Mouse (Mus musculus) lung, embryonic 14.5 days (tissue): ENCODE measurements around the gene Zdhhc12. TPM values are rescaled to one million over a fixed set of nuclear protein-coding genes. Genes with fewer than 3 reads are reported as not detected.

Experiments
- ATAC-seq: fragments of 200-750 bp; cut with Nextera tagmentation; 2 replicates; pipeline ENCODE4 v1.8.0; 2017; ENCODE audit warnings: mild to moderate bottlenecking, moderate TSS enrichment, moderate library complexity; ENCODE audit not compliant: insufficient read depth
- DNase-seq: peaks from one replicate; pipeline ENCODE4 v3.0.0-alpha.2; 2015
- H3K27ac ChIP-seq: fragments of 300-500 bp; sonication (generic); 2 replicates; pipeline ENCODE4 v1.5.1; 2014; ENCODE audit warnings: low read depth, mild to moderate bottlenecking, moderate library complexity
- H3K27me3 ChIP-seq: fragments of 300-500 bp; sonication (generic); 2 replicates; pipeline ENCODE4 v1.6.1; 2014; ENCODE audit warnings: low read length, control low read depth; ENCODE audit not compliant: insufficient read depth
- H3K36me3 ChIP-seq: fragments of 300-500 bp; sonication (generic); 2 replicates; pipeline ENCODE4 v1.6.1; 2014; ENCODE audit warnings: control low read depth; ENCODE audit not compliant: insufficient read depth
- H3K4me1 ChIP-seq: fragments of 300-500 bp; sonication (generic); 2 replicates; pipeline ENCODE4 v1.6.1; 2014; ENCODE audit warnings: antibody characterized with exemption, control low read depth; ENCODE audit not compliant: insufficient read depth
- H3K4me2 ChIP-seq: fragments of 300-500 bp; sonication (generic); 2 replicates; pipeline ENCODE4 v1.6.1; 2014; ENCODE audit warnings: mild to moderate bottlenecking
- H3K4me3 ChIP-seq: fragments of 300-500 bp; sonication (generic); 2 replicates; pipeline ENCODE4 v1.5.1; 2014; ENCODE audit warnings: low read depth, low read length
- H3K9ac ChIP-seq: fragments of 300-500 bp; sonication (generic); 2 replicates; pipeline ENCODE4 v1.6.1; 2014
- H3K9me3 ChIP-seq: fragments of 300-500 bp; sonication (generic); 2 replicates; pipeline ENCODE4 v1.6.1; 2016; ENCODE audit warnings: low read depth, low read length, control low read depth
- CTCF ChIP-seq: IDR thresholded peaks from 2 replicates; pipeline ENCODE4 v1.5.1; 2016; ENCODE audit warnings: antibody characterized with exemption, low read depth
- WGBS: fragments of 180-500 bp; shearing (Covaris S2); extraction: QIAGEN DNeasy Blood & Tissue Kit; methylation state at CpG from one replicate; pipeline ENCODE4 v1.1.7; 2014; 5-methylcytosine and 5-hydroxymethylcytosine counted together
- polyA plus RNA-seq: library from polyadenylated mRNA; unstranded; fragments of >200 nt; fragmentation: Nextera tagmentation; extraction: Ambion mirVana; gene quantifications from 2 replicates; pipeline ENCODE4 v1.2.1, GENCODE M21; 2014

The Zdhhc12 gene
- polyA plus RNA-seq, 1 experiment from 2014 or later = 31.5 TPM

DNA sequence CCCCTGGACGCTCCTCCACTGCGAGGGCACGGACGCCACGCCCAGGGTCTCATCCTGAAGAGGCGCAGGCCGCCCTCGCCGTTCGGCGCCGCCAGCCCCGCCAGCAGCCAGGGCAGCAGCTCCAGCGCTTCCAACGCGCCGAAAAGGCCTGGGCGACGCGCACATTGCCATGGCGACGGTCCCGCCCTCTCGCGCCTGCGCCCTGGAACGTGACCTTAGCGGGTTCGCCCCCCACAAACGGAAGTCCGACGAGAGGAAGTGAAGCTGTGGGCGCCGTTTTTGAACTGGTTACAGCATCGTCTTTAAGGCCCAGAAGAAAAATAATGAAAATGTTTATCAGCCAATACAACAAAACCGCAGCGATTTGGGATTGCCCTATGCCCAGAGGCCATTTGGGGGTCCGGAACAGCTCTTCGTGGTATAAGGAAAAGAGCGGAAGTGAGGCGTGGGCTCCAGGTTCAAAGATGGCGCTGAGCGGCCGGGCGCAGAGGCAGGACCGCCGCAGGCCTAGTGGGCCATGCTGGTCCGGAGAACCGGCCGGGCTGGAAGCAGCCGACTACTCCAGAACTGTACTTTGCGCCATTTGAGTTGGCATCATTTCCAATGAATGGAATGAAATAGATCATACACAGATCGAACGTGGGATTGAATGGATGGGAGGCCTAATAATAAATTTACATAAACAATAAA is 44.6 kb downstream of the Zdhhc12 start, which contains the start of gene Wdr34:
TSS of gene Wdr34 (minus strand) at position 183 of the 690 bp plus-strand sequence.
- ATAC-seq (peak; percentile 96), DNase-seq (peak; percentile 99)
- no peak for TF ChIP-seq CTCF
- H3K36me3 ChIP-seq = no peaks in the 10 kb centered on the region
- H3K9ac ChIP-seq = peak within 1 kb of the TSS; percentile 66
- peak within 1 kb of the TSS; percentile 91 for H3K27ac ChIP-seq
- peaks cover 3% of the 10 kb centered on the region; the same call in 1 of the 2 replicates for H3K4me1 ChIP-seq
- under 1% methylated on average over 54 of the region's 54 CpGs for WGBS
- H3K27me3 ChIP-seq = no peaks in the 10 kb centered on the region
- H3K9me3 ChIP-seq = no peaks in the 10 kb centered on the region
- H3K4me3 ChIP-seq = peak within 1 kb of the TSS; percentile 62
- peak within 1 kb of the TSS; percentile 62 for H3K4me2 ChIP-seq

DNA sequence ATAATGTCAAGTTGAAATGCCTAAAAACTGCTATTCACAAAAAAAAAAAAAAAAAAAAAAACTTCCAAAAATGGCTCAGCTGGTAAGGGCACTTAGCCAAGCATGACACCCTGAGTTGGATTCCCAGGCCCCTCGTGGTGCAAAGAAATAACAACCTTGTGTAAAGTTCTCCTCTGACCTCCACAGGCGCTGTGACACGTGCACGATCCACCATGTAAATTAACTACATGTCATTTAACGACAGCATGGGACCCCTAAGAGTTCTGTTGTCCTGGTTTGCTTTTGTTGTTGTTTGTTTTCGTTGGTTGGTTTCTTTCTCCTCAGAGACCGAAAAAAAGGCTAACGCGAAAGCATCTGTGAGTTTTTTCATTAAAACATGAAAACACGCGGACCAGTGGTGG is 45.3 kb downstream of the Zdhhc12 start:
- no peak for DNase-seq
- Histone ChIP-seq H3K4me2 (peak overlapping the region; percentile 62), H3K9ac (peak overlapping the region; percentile 66), H3K36me3 (no peaks in the 10 kb centered on the region), H3K27ac (peak overlapping the region; percentile 91), H3K4me3 (peak overlapping the region; percentile 62), H3K9me3 (no peaks in the 10 kb centered on the region), H3K27me3 (no peaks in the 10 kb centered on the region), H3K4me1 (peaks cover 3% of the 10 kb centered on the region; the same call in 1 of the 2 replicates)
- TF ChIP-seq CTCF = no peak
- no peak; the same call in 1 of the 2 replicates for ATAC-seq
- WGBS = 54% methylated on average over 11 of the region's 11 CpGs

DNA sequence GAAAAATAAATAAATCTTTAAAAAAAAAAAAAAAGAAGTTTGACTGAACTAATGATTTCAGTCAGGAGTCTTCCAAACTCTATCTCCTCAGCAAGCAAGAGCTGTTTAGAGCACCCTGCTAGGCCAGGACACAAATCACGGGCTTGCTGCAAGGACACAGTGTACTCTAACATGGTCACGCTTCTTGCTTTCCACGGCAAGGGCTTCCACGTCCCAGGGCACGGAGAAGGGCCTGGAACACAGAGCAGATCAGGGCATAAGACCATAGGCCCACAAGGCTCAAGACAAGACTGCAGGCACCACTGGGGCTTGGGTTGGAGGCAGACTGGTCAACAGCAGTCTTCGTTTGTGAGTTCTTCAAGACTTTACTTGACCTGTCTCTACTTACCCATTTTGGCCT is 46.3 kb downstream of the Zdhhc12 start:
- Histone ChIP-seq H3K36me3 (no peaks in the 10 kb centered on the region), H3K9ac (no peak overlapping the region), H3K27ac (no peak overlapping the region), H3K4me2 (no peak overlapping the region), H3K9me3 (no peaks in the 10 kb centered on the region), H3K4me3 (no peak overlapping the region), H3K4me1 (peaks cover 3% of the 10 kb centered on the region; the same call in 1 of the 2 replicates), H3K27me3 (no peaks in the 10 kb centered on the region)
- DNase-seq (no peak), ATAC-seq (no peak)
- no peak for TF ChIP-seq CTCF
- 95% methylated on average over 6 of the region's 6 CpGs for WGBS

DNA sequence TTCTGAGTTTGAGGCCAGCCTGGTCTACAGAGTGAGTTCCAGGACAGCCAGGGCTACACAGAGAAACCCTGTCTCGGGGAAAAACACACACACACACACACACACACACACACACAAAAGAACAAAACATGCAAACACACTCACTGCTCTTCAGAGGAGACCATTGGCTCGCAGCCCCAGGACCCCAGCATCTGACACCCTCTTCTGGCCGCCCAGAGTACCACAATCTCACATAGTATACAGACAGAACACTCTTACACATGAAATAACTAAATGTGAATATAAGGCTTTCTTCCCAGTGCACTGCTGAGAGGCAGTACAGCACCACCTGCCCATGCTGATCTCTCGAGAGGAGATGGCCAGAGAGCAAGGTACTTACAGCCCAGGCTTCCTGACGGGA is 48.9 kb downstream of the Zdhhc12 start:
- 83% methylated on average over 5 of the region's 5 CpGs for WGBS

DNA sequence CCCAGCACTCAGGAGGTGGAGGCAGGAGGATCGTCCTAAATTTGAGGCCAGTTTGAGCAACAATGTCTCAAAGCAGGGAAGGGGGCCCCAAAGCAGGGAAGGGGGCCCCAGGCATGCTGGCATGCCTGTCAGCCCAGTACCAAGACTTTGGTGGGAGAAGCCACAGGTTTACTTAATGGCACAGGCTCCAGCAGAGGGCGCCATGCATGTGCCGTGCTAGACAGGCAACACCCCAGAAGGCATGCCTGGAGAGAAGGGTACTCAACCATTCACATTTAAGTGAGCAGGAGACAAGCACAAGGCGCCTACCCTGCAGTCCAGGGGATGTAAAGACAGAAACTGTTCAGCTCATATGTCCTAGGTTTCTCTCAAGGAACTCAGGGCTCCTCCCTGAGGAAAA is 51.0 kb downstream of the Zdhhc12 start:
- Histone ChIP-seq H3K9ac (no peak overlapping the region; the same call in 1 of the 2 replicates), H3K27ac (no peak overlapping the region), H3K27me3 (no peaks in the 10 kb centered on the region), H3K4me3 (no peak overlapping the region), H3K4me1 (no peaks in the 10 kb centered on the region), H3K9me3 (no peaks in the 10 kb centered on the region), H3K36me3 (peaks cover 7% of the 10 kb centered on the region; the same call in 1 of the 2 replicates), H3K4me2 (no peak overlapping the region)
- ATAC-seq (peak; percentile 52; the same call in 1 of the 2 replicates), DNase-seq (peak; percentile 93)
- WGBS = 5% methylated on average over 4 of the region's 4 CpGs
- TF ChIP-seq CTCF = peak; percentile 88

More for the DNA sequence above, 48.9 kb downstream of the Zdhhc12 start:
- Histone ChIP-seq H3K9me3 (no peaks in the 10 kb centered on the region), H3K4me2 (no peak overlapping the region), H3K27me3 (no peaks in the 10 kb centered on the region), H3K36me3 (no peaks in the 10 kb centered on the region), H3K27ac (no peak overlapping the region), H3K4me1 (peaks cover 3% of the 10 kb centered on the region; the same call in 1 of the 2 replicates), H3K9ac (no peak overlapping the region), H3K4me3 (no peak overlapping the region)
- DNase-seq (no peak), ATAC-seq (no peak)
- TF ChIP-seq CTCF = no peak

Other genes with a start within 250 kb of the Zdhhc12 start
- 11.0 and 12.0 TPM in 2 replicates for gene Cercam, start 224.5 kb downstream of the Zdhhc12 start, polyA plus RNA-seq
- gene Odf2, start 204.4 kb downstream of the Zdhhc12 start, polyA plus RNA-seq = 64.2 and 73.1 TPM in 2 replicates
- 59.0 and 64.0 TPM in 2 replicates for gene Gle1, start 158.2 kb downstream of the Zdhhc12 start, polyA plus RNA-seq
- 149 and 154 TPM in 2 replicates for gene Sptan1, start 128.1 kb downstream of the Zdhhc12 start, polyA plus RNA-seq
- 27.7 and 28.5 TPM in 2 replicates for gene Wdr34, start 44.8 kb downstream of the Zdhhc12 start, polyA plus RNA-seq
- 564 and 591 TPM in 2 replicates for gene Set, start 36.3 kb downstream of the Zdhhc12 start, polyA plus RNA-seq
- gene Pkn3, start 16.0 kb downstream of the Zdhhc12 start, polyA plus RNA-seq = 9.5 and 11.7 TPM in 2 replicates
- 8.8 and 8.9 TPM in 2 replicates for gene Zer1, start 30.9 kb upstream of the Zdhhc12 start, polyA plus RNA-seq
- 10.9 and 12.3 TPM in 2 replicates for gene Tbc1d13, start 40.1 kb upstream of the Zdhhc12 start, polyA plus RNA-seq
- gene Endog, start 77.8 kb upstream of the Zdhhc12 start, polyA plus RNA-seq = 18.4 and 19.7 TPM in 2 replicates
- gene Spout1, start 84.8 kb upstream of the Zdhhc12 start, polyA plus RNA-seq = 67.1 and 72.6 TPM in 2 replicates
- gene Kyat1, start 112.2 kb upstream of the Zdhhc12 start, polyA plus RNA-seq = 7.6 and 8.7 TPM in 2 replicates
- 43.9 and 44.4 TPM in 2 replicates for gene Lrrc8a, start 144.1 kb upstream of the Zdhhc12 start, polyA plus RNA-seq
- 0.20 and 0.23 TPM in 2 replicates for gene Gm28035, start 146.9 kb upstream of the Zdhhc12 start, polyA plus RNA-seq
- 7.1 and 7.3 TPM in 2 replicates for gene Phyhd1, start 172.6 kb upstream of the Zdhhc12 start, polyA plus RNA-seq
- gene Gm28038, start 187.4 kb upstream of the Zdhhc12 start, polyA plus RNA-seq = not detected in 2 replicates
- gene Dolk, start 192.7 kb upstream of the Zdhhc12 start, polyA plus RNA-seq = 30.6 and 31.7 TPM in 2 replicates
- gene Nup188, start 192.7 kb upstream of the Zdhhc12 start, polyA plus RNA-seq = 49.4 and 56.0 TPM in 2 replicates